Mouse (Mus musculus) CH12.LX (cell line): ENCODE measurements at regions not wholly inside any gene's neighbourhood (a gene's known extent, or its start where the extent isn't known, plus 50 kb on each side); places are given as distances from the start of the nearest gene placed in this dataset.
A peak's percentile ranks its signal among the peaks of the same experiment; 100 is the strongest.

ENCODE experiments used
- DNase-seq: peaks from one replicate; pipeline ENCODE4 v3.0.0-alpha.2; 2013; ENCODE audit errors: extremely low read depth
- H3K27ac ChIP-seq: 2 replicates; pipeline ENCODE4 v1.5.1; 2012; ENCODE audit warnings: low read depth, mild to moderate bottlenecking, control low read depth, moderate library complexity; ENCODE audit not compliant: insufficient read depth
- H3K27me3 ChIP-seq: replicated peaks from 2 replicates; pipeline ENCODE3; 2012; ENCODE audit warnings: inconsistent platforms
- H3K36me3 ChIP-seq, 2 experiments: replicated peaks in 1 of 2; 2 replicates each; pipeline versions ENCODE3 to v1.6.1; 2012; ENCODE audit warnings: inconsistent platforms in 1 of 2, low read length in 1 of 2, mild to moderate bottlenecking in 1 of 2, mixed read lengths in 1 of 2, moderate library complexity in 1 of 2; ENCODE audit not compliant: control insufficient read depth in 1 of 2, insufficient read depth in 1 of 2
- H3K4me1 ChIP-seq, 2 experiments: 2 replicates each; pipeline ENCODE4 v1.6.1; 2012; ENCODE audit warnings: inconsistent platforms in 1 of 2, moderate library complexity in 1 of 2; ENCODE audit not compliant: insufficient read depth in 2 of 2, control insufficient read depth in 1 of 2
- H3K4me2 ChIP-seq: 2 replicates; pipeline ENCODE4 v1.6.1; 2012; ENCODE audit warnings: low read depth, mild to moderate bottlenecking, control low read depth; ENCODE audit not compliant: poor library complexity, insufficient read depth, severe bottlenecking
- H3K4me3 ChIP-seq, 3 experiments: fragments of 150-350 bp in 1 of 3; sonication (generic) in 1 of 3; replicated peaks in 1 of 3; 2 replicates each; pipeline versions ENCODE3 to v1.5.1; 2011 to 2012; ENCODE audit warnings: low read depth in 2 of 3, low read length in 2 of 3, mild to moderate bottlenecking in 2 of 3, moderate library complexity in 2 of 3, control low read depth in 1 of 3, improper control_type of control experiment in 1 of 3, inconsistent platforms in 1 of 3, mixed read lengths in 1 of 3; ENCODE audit not compliant: poor library complexity in 1 of 3
- H3K79me2 ChIP-seq: replicated peaks from 2 replicates; pipeline ENCODE4 v1.6.1; 2012; ENCODE audit warnings: mild to moderate bottlenecking, moderate library complexity; ENCODE audit not compliant: control insufficient read depth, poor library complexity, insufficient read depth, severe bottlenecking; ENCODE audit errors: extremely low read depth
- H3K9ac ChIP-seq: 2 replicates; pipeline ENCODE4 v1.6.1; 2012; ENCODE audit warnings: low read depth, mild to moderate bottlenecking, control low read depth, moderate library complexity; ENCODE audit not compliant: insufficient read depth
- H3K9me3 ChIP-seq: replicated peaks from 2 replicates; pipeline ENCODE3; 2012; ENCODE audit warnings: low read length, inconsistent platforms, mixed read lengths
- BHLHE40 ChIP-seq: IDR thresholded peaks from 2 replicates; pipeline ENCODE4 v1.6.1; 2011; ENCODE audit warnings: mild to moderate bottlenecking, low read depth, low read length, improper control_type of control experiment
- CHD1 ChIP-seq: IDR thresholded peaks from 2 replicates; pipeline ENCODE4 v1.6.1; 2012; ENCODE audit warnings: low read depth, low read length, improper control_type of control experiment, inconsistent platforms
- E2F4 ChIP-seq: IDR thresholded peaks from 2 replicates; pipeline ENCODE4 v1.6.1; 2011; ENCODE audit warnings: low read depth, low read length, improper control_type of control experiment; ENCODE audit not compliant: insufficient replicate concordance
- ELF1 ChIP-seq: IDR thresholded peaks from 2 replicates; pipeline ENCODE4 v1.6.1; 2014; ENCODE audit warnings: low read depth, mild to moderate bottlenecking, inconsistent platforms, low read length, improper control_type of control experiment
- EP300 ChIP-seq: IDR thresholded peaks from 2 replicates; pipeline ENCODE4 v1.6.1; 2011; ENCODE audit warnings: low read length, improper control_type of control experiment
- ETS1 ChIP-seq: conservative IDR thresholded peaks from 2 replicates; pipeline ENCODE4 v1.6.1; 2012; ENCODE audit warnings: low read depth, mild to moderate bottlenecking, inconsistent platforms, low read length, improper control_type of control experiment, moderate library complexity
- HCFC1 ChIP-seq: IDR thresholded peaks from 2 replicates; pipeline ENCODE4 v1.6.1; 2012; ENCODE audit warnings: low read depth, mild to moderate bottlenecking, inconsistent platforms, low read length, improper control_type of control experiment
- JUN ChIP-seq: IDR thresholded peaks from 2 replicates; pipeline ENCODE4 v1.6.1; 2011; ENCODE audit warnings: low read depth, mild to moderate bottlenecking, low read length, improper control_type of control experiment, moderate library complexity; ENCODE audit not compliant: insufficient read depth
- KAT2A ChIP-seq: IDR thresholded peaks from 2 replicates; pipeline ENCODE4 v1.6.1; 2012; ENCODE audit warnings: low read length, improper control_type of control experiment, inconsistent platforms; ENCODE audit not compliant: insufficient replicate concordance
- MAFK ChIP-seq: IDR thresholded peaks from 2 replicates; pipeline ENCODE4 v1.6.1; 2011; ENCODE audit warnings: low read length, improper control_type of control experiment; ENCODE audit not compliant: insufficient replicate concordance
- MAX ChIP-seq: IDR thresholded peaks from 2 replicates; pipeline ENCODE4 v1.6.1; 2011; ENCODE audit warnings: low read length, improper control_type of control experiment
- MAZ ChIP-seq: IDR thresholded peaks from 2 replicates; pipeline ENCODE4 v1.6.1; 2012; ENCODE audit warnings: low read depth, mild to moderate bottlenecking, inconsistent platforms, low read length, improper control_type of control experiment, moderate library complexity
- MEF2A ChIP-seq: IDR thresholded peaks from 2 replicates; pipeline ENCODE4 v1.6.1; 2014; ENCODE audit warnings: low read depth, mild to moderate bottlenecking, inconsistent platforms, low read length, improper control_type of control experiment, borderline replicate concordance
- MXI1 ChIP-seq: IDR thresholded peaks from 2 replicates; pipeline ENCODE4 v1.6.1; 2011; ENCODE audit warnings: mild to moderate bottlenecking, low read depth, low read length, improper control_type of control experiment
- MYC ChIP-seq: IDR thresholded peaks from 2 replicates; pipeline ENCODE4 v1.6.1; 2011; ENCODE audit warnings: low read depth, mild to moderate bottlenecking, improper control_type of control experiment, low read length
- NELFE ChIP-seq: IDR thresholded peaks from 2 replicates; pipeline ENCODE4 v1.6.1; 2011; ENCODE audit warnings: low read depth, low read length, improper control_type of control experiment
- NRF1 ChIP-seq: IDR thresholded peaks from 2 replicates; pipeline ENCODE4 v1.6.1; 2014; ENCODE audit warnings: low read depth, mild to moderate bottlenecking, inconsistent platforms, low read length, improper control_type of control experiment, moderate library complexity
- PAX5 ChIP-seq: IDR thresholded peaks from 2 replicates; pipeline ENCODE4 v1.6.1; 2012; ENCODE audit warnings: low read length, inconsistent platforms, mixed read lengths
- POLR2AphosphoS2 ChIP-seq: IDR thresholded peaks from 2 replicates; pipeline ENCODE4 v1.6.1; 2011; ENCODE audit warnings: low read depth, low read length, improper control_type of control experiment
- RAD21 ChIP-seq: IDR thresholded peaks from 2 replicates; pipeline ENCODE4 v1.6.1; 2011; ENCODE audit warnings: low read depth, mild to moderate bottlenecking, low read length, improper control_type of control experiment, moderate library complexity
- SIN3A ChIP-seq: IDR thresholded peaks from 2 replicates; pipeline ENCODE4 v1.6.1; 2012; ENCODE audit warnings: low read length, improper control_type of control experiment, inconsistent platforms
- USF1 ChIP-seq: IDR thresholded peaks from 2 replicates; pipeline ENCODE4 v1.6.1; 2014; ENCODE audit warnings: low read depth, mild to moderate bottlenecking, inconsistent platforms, low read length, improper control_type of control experiment
- USF2 ChIP-seq: conservative IDR thresholded peaks from 2 replicates; pipeline ENCODE4 v1.6.1; 2011; ENCODE audit warnings: low read depth, low read length, improper control_type of control experiment
- ZKSCAN1 ChIP-seq: IDR thresholded peaks from 2 replicates; pipeline ENCODE4 v1.6.1; 2012; ENCODE audit warnings: low read depth, inconsistent platforms, low read length, improper control_type of control experiment, borderline replicate concordance
- ZMIZ1 ChIP-seq: IDR thresholded peaks from 2 replicates; pipeline ENCODE4 v1.6.1; 2012; ENCODE audit warnings: low read depth, mild to moderate bottlenecking, inconsistent platforms, low read length, improper control_type of control experiment
- ZNF384 ChIP-seq: IDR thresholded peaks from 2 replicates; pipeline ENCODE4 v1.6.1; 2012; ENCODE audit warnings: low read depth, low read length, improper control_type of control experiment, inconsistent platforms
- dilution Hi-C: fragments of 300-500 bp; cut with MboI; formaldehyde crosslinking; loops from 2 replicates; pipeline ENCODE4 v1.14.3; 2020; ENCODE audit warnings: low sequenced_read_pairs; ENCODE audit not compliant: extremely low pct_unique_long_range_greater_than_20kb, extremely low pct_ligation_motif_present
- in situ Hi-C: fragments of 300-500 bp; cut with MboI; formaldehyde crosslinking; loops from 3 replicates; pipeline ENCODE4 v1.14.3; 2019; ENCODE audit warnings: low sequenced_read_pairs, low pct_ligation_motif_present, low pct_unique_long_range_greater_than_20kb, mixed read lengths

GRCm38 (mm10) chr10:66953248-66953975 is 142.5 kb upstream of the Jmjd1c start (continued):
- TF ChIP-seq USF2 (no peak), POLR2AphosphoS2 (no peak), USF1 (no peak), ZKSCAN1 (no peak), MXI1 (peak; percentile 77; the same call in 1 of the 2 replicates)

DNA sequence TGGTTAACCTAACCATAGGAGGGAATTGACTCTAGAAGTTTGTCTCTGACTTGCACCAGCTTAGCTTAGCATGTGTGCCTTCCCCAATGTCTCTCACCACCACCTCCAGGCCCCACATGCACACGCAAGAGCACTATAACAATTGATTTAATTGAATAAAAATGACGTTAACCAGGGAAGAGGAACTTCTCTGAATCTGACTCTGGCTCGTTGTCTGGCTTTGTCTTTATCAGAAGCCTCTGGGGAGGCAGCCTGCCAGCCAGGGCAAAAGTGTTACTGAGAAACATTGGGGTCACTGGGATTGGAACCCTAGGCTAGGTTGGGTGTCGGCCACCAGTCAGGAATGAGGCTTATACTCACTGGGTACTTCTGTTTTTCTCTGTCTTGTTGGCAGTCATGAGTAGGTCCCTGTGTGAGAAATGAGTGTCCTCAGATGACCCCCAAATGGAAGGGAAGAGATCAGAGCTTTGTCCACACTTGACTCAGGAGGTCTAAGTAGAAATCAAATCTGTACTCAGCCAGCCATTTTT is 141.9 kb upstream of the Jmjd1c start:
- H3K4me1 ChIP-seq = peaks cover 20 to 73% of the 10 kb centered on the region in 2 experiments
- H3K27me3 ChIP-seq = no peaks in the 10 kb centered on the region
- no peaks in the 10 kb centered on the region for H3K36me3 ChIP-seq
- H3K79me2 ChIP-seq = no peaks in the 10 kb centered on the region
- H3K9me3 ChIP-seq = peaks cover 5% of the 10 kb centered on the region
- peak overlapping the region; percentile 97 for H3K27ac ChIP-seq
- dilution Hi-C loops = no loop called here
- no peak overlapping the region for H3K4me3 ChIP-seq
- DNase-seq = peak; percentile 67
- in situ Hi-C loops = no loop called here
- peak overlapping the region; percentile 41 for H3K4me2 ChIP-seq
- peak; percentile 16; the same call in 1 of the 2 replicates for TF ChIP-seq MAZ
- TF ChIP-seq MAFK = 0 out of 2 replicates have a peak, but pooled peaks have one; percentile 44
- TF ChIP-seq JUN = peak; percentile 31; the same call in 1 of the 2 replicates
- no peak; the same call in 1 of the 2 replicates for TF ChIP-seq MAX
- TF ChIP-seq PAX5 = no peak
- no peak; the same call in 1 of the 2 replicates for TF ChIP-seq MXI1
- peak; percentile 61; the same call in 1 of the 2 replicates for TF ChIP-seq EP300
- no peak for TF ChIP-seq KAT2A
- peak; percentile 67 for TF ChIP-seq BHLHE40
- peak; percentile 29; the same call in 1 of the 2 replicates for TF ChIP-seq ETS1
- TF ChIP-seq USF2 = no peak
- TF ChIP-seq HCFC1 = 0 out of 2 replicates have a peak, but pooled peaks have one; percentile 2
- peak overlapping the region; percentile 72 for H3K9ac ChIP-seq

DNA sequence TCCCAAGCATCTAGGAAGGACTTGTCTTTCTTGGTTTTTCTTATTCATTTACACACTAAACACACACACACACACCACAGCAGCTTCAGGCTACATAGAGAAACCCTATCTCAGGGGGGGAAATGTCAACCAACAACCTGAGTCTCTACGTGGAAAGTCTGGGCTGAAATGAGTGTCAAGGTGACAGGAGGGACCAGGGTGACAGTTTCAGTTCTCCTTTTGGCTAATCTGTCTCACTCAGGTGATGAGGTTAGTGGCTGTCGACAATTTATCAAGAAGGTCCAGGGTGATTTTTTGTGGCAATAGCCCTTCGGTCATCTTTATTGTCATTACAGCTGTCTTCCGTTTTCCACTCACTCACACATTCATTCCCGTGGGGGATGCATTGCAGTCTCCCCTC is 140.5 kb upstream of the Jmjd1c start:
- Histone ChIP-seq H3K9me3 (peaks cover 8% of the 10 kb centered on the region), H3K27me3 (no peaks in the 10 kb centered on the region), H3K4me3 (peak overlapping the region in 1 of 3 experiments; percentile 12), H3K4me1 (peaks cover 18 to 66% of the 10 kb centered on the region in 2 experiments), H3K36me3 (no peaks in the 10 kb centered on the region), H3K4me2 (peak overlapping the region; percentile 84), H3K79me2 (no peaks in the 10 kb centered on the region), H3K9ac (peak overlapping the region; percentile 61), H3K27ac (peak overlapping the region; percentile 97)
- in situ Hi-C loops = no loop called here
- dilution Hi-C loops = no loop called here
- peak; percentile 96 for DNase-seq
- no peak for TF ChIP-seq MAZ
- TF ChIP-seq RAD21 = no peak; the same call in none of the 2 replicates
- no peak for TF ChIP-seq USF2
- TF ChIP-seq ZNF384 = peak; percentile 77
- peak; percentile 92 for TF ChIP-seq MEF2A
- TF ChIP-seq EP300 = peak; percentile 99
- no peak for TF ChIP-seq MXI1
- 0 out of 2 replicates have a peak, but pooled peaks have one; percentile 16 for TF ChIP-seq MAX
- no peak for TF ChIP-seq E2F4
- no peak for TF ChIP-seq NRF1
- TF ChIP-seq CHD1 = no peak
- no peak for TF ChIP-seq KAT2A
- no peak; the same call in 1 of the 2 replicates for TF ChIP-seq MAFK
- TF ChIP-seq ELF1 = no peak
- TF ChIP-seq POLR2AphosphoS2 = no peak; the same call in 1 of the 2 replicates
- no peak for TF ChIP-seq ZMIZ1
- TF ChIP-seq MYC = peak; percentile 67; the same call in 1 of the 2 replicates
- no peak for TF ChIP-seq NELFE
- TF ChIP-seq SIN3A = peak; percentile 57; the same call in 1 of the 2 replicates
